Mouse (Mus musculus) kidney, embryonic 16.5 days (tissue): ENCODE results near the gene Acbd4. TPM values are rescaled to one million over a fixed set of nuclear protein-coding genes. Genes with fewer than 3 reads are reported as not detected.
A peak's percentile ranks its signal among the peaks of the same experiment; 100 is the strongest.

Experiments used
- ATAC-seq: fragments of 200-750 bp; cut with Nextera tagmentation; 2 replicates; pipeline ENCODE4 v1.8.0; 2017; ENCODE audit warnings: moderate TSS enrichment; ENCODE audit not compliant: low FRiP score, low TSS enrichment
- H3K27ac ChIP-seq: fragments of 300-500 bp; sonication (generic); 2 replicates; pipeline ENCODE4 v1.5.1; 2014; ENCODE audit warnings: low read length
- H3K27me3 ChIP-seq: fragments of 300-500 bp; sonication (generic); 2 replicates; pipeline ENCODE4 v1.6.1; 2014; ENCODE audit warnings: low read length, control low read depth, mixed read lengths; ENCODE audit not compliant: insufficient read depth
- H3K36me3 ChIP-seq: fragments of 300-500 bp; sonication (generic); 2 replicates; pipeline ENCODE4 v1.6.1; 2014; ENCODE audit warnings: low read length, control low read depth, mixed read lengths; ENCODE audit not compliant: insufficient read depth
- H3K4me1 ChIP-seq: fragments of 300-500 bp; sonication (generic); 2 replicates; pipeline ENCODE4 v1.6.1; 2014; ENCODE audit warnings: low read length, control low read depth, mixed read lengths; ENCODE audit not compliant: insufficient read depth
- H3K4me2 ChIP-seq: fragments of 300-500 bp; sonication (generic); replicated peaks from 2 replicates; pipeline ENCODE4 v1.6.1; 2014; ENCODE audit warnings: low read depth, low read length
- H3K4me3 ChIP-seq: fragments of 300-500 bp; sonication (generic); 2 replicates; pipeline ENCODE4 v1.5.1; 2014; ENCODE audit warnings: mild to moderate bottlenecking, low read length
- H3K9ac ChIP-seq: fragments of 300-500 bp; sonication (generic); replicated peaks from 2 replicates; pipeline ENCODE4 v1.6.1; 2014; ENCODE audit warnings: low read length
- H3K9me3 ChIP-seq: fragments of 300-500 bp; sonication (generic); 2 replicates; pipeline ENCODE4 v1.6.1; 2016; ENCODE audit warnings: low read length, control low read depth
- WGBS: fragments of 180-500 bp; shearing (Covaris S2); extraction: QIAGEN DNeasy Blood & Tissue Kit; methylation state at CpG from one replicate; pipeline ENCODE4 v1.1.7; 2014; 5-methylcytosine and 5-hydroxymethylcytosine counted together
- polyA plus RNA-seq: library from polyadenylated mRNA; unstranded; fragments of >200 nt; fragmentation: Nextera tagmentation; extraction: Ambion mirVana; gene quantifications from 2 replicates; pipeline ENCODE4 v1.2.1, GENCODE M21; 2015

The Acbd4 gene
- polyA plus RNA-seq, 1 experiment from 2014 or later = 28.7 TPM

DNA sequence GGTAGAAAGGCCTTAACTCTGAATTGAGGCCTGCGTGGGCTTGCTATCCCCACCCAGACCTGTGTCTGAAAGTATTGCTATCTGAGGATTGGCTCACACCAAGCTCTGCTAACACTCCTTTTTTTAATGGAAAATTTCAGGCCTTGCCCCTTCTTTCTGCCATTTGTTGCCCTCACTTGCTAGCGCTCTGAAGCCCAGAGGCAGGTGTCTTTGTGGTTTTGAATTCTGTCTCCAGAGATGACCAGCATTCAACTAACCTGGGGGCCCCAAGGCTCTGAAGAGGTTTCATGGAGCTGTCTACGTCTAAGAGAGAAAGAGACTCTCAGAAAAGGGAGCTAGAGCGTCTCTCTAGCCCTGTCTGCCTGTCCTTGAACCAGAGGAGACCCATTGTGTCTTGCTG, 33.2 kb upstream of the Acbd4 start:
- peaks cover 65% of the 10 kb centered on the region for H3K36me3 ChIP-seq
- 86% methylated on average over 4 of the region's 4 CpGs for WGBS
- no peaks in the 10 kb centered on the region for H3K4me1 ChIP-seq
- no peak overlapping the region for H3K4me3 ChIP-seq
- H3K27ac ChIP-seq = no peak overlapping the region
- no peaks in the 10 kb centered on the region for H3K9me3 ChIP-seq
- ATAC-seq = no peak
- H3K9ac ChIP-seq = no peak overlapping the region
- H3K27me3 ChIP-seq = no peaks in the 10 kb centered on the region
- H3K4me2 ChIP-seq = no peak overlapping the region

DNA sequence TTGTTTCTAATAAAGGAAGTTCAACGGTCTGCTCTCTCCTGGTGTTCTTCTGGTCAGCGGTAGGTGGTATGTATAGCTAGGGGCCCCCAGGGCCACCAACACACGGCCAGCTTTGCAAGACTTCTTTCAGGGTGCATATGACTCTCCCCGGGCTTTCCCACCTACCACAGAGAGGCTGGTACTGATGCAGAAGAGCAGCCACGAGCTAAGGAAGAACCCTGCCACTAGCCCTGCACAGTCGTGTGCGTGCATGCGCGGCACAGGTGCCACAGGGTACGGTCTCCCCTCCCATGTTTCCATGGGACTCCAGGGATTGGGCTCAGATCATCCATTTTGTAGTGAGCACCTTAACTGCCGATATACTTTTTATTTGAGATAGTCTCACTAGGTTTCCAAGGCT, 32.6 kb upstream of the Acbd4 start:
- Histone ChIP-seq H3K4me3 (no peak overlapping the region), H3K9ac (no peak overlapping the region), H3K4me2 (no peak overlapping the region), H3K36me3 (peaks cover 58% of the 10 kb centered on the region), H3K4me1 (no peaks in the 10 kb centered on the region), H3K9me3 (no peaks in the 10 kb centered on the region), H3K27me3 (no peaks in the 10 kb centered on the region), H3K27ac (no peak overlapping the region)
- WGBS = 96% methylated on average over 11 of the region's 11 CpGs
- ATAC-seq = no peak

DNA sequence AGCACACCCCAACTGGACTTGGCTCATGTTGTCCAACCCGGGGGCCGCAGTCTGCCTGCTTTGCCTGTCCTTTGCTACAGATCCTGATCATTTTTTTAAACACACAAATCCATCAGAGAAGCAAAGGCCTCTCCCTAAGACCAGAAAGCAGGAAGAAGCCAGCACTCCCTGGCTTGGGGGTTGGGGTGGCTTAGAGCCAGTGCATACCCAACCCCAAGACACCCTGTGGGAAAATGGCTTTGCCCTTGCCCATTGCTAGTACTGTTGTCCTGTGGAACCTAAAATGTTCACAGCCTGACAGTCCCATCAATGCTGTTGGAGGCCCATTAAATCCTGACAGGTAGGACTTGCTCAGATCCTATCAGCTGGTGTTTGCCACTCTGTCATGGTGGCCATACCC, 31.8 kb upstream of the Acbd4 start:
- H3K9ac ChIP-seq = no peak overlapping the region
- H3K27ac ChIP-seq = no peak overlapping the region
- WGBS = 98% methylated on average over 2 of the region's 2 CpGs

GRCm38 (mm10) chr11:103070322-103070880, 31.1 kb upstream of the Acbd4 start:
- ATAC-seq = no peak
- no peaks in the 10 kb centered on the region for H3K9me3 ChIP-seq
- no peak overlapping the region for H3K27ac ChIP-seq
- H3K36me3 ChIP-seq = peaks cover 45% of the 10 kb centered on the region
- H3K9ac ChIP-seq = no peak overlapping the region
- H3K4me1 ChIP-seq = no peaks in the 10 kb centered on the region
- H3K27me3 ChIP-seq = no peaks in the 10 kb centered on the region
- no peak overlapping the region for H3K4me3 ChIP-seq
- 93% methylated on average over 10 of the region's 10 CpGs for WGBS
- H3K4me2 ChIP-seq = no peak overlapping the region

More for the DNA sequence above, 31.8 kb upstream of the Acbd4 start:
- no peaks in the 10 kb centered on the region for H3K9me3 ChIP-seq
- H3K4me1 ChIP-seq = no peaks in the 10 kb centered on the region
- H3K36me3 ChIP-seq = peaks cover 50% of the 10 kb centered on the region
- ATAC-seq = no peak
- no peak overlapping the region for H3K4me3 ChIP-seq
- H3K4me2 ChIP-seq = no peak overlapping the region
- no peaks in the 10 kb centered on the region for H3K27me3 ChIP-seq

DNA sequence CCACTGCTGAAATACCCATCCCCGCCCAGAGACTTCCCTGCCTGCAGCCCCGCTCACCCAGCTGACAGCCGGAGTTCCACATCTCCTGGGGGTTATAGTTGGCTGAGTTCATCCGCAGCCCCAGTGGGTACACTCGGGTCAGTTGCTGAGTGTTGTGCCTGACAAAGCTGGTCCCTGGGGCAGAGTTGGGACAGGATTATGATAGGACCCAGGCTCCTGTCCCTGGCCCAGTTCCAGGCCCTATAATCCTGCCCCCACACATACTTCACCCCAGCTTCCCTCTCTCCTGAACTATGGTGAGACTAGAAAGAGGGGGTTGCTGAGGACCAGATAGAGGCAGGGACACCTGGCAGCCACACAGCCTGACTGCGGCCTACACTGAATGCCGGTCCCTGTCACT, 27.8 kb upstream of the Acbd4 start:
- Histone ChIP-seq H3K4me1 (no peaks in the 10 kb centered on the region), H3K9ac (no peak overlapping the region), H3K27ac (no peak overlapping the region), H3K4me3 (no peak overlapping the region), H3K36me3 (peaks cover 15% of the 10 kb centered on the region), H3K4me2 (no peak overlapping the region), H3K9me3 (no peaks in the 10 kb centered on the region), H3K27me3 (no peaks in the 10 kb centered on the region)
- 90% methylated on average over 7 of the region's 7 CpGs for WGBS
- no peak for ATAC-seq

- H3K4me2 ChIP-seq = no peak overlapping the region
These were observed 27.3 kb upstream of the Acbd4 start for GRCm38 (mm10) chr11:103074121-103074650.

DNA sequence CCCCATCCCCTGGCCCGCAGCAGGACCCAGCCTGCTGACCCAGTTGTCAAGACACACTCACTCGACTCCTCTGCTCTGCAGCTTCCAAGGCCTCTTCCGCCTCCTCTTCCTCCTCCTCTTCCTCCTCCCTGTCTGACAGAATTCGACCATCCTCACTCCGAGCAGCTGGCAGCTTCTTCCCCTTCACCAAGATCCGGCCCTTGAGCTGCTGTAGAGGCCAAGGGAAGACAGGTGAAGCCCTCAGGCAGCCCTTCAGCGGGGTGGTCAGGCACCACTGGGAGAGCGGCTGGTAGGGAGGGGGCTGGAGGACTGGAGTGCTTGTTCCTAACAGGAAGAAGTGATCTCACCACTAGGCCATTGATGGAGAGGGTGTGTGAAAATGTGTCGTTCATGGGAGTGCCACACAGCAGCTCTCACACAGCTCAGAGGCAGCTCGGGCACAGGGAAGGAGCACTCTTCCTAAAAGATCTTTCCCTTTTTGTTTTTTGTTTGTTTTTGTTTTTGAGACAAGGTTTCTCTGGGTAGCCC, 26.6 kb upstream of the Acbd4 start:
- Histone ChIP-seq H3K4me1 (no peaks in the 10 kb centered on the region), H3K27ac (no peak overlapping the region), H3K4me3 (no peak overlapping the region), H3K9ac (no peak overlapping the region), H3K36me3 (peaks cover 10% of the 10 kb centered on the region), H3K27me3 (peaks cover 3% of the 10 kb centered on the region), H3K4me2 (no peak overlapping the region), H3K9me3 (no peaks in the 10 kb centered on the region)
- ATAC-seq = 0 out of 2 replicates have a peak, but pooled peaks have one; percentile 12
- WGBS = 26% methylated on average over 10 of the region's 10 CpGs

More at GRCm38 (mm10) chr11:103074121-103074650, 27.3 kb upstream of the Acbd4 start:
- Histone ChIP-seq H3K4me1 (no peaks in the 10 kb centered on the region), H3K27me3 (no peaks in the 10 kb centered on the region), H3K27ac (no peak overlapping the region), H3K9me3 (no peaks in the 10 kb centered on the region), H3K36me3 (peaks cover 10% of the 10 kb centered on the region), H3K9ac (no peak overlapping the region), H3K4me3 (no peak overlapping the region)
- peak; percentile 10; the same call in 1 of the 2 replicates for ATAC-seq
- WGBS = 63% methylated on average over 10 of the region's 10 CpGs

DNA sequence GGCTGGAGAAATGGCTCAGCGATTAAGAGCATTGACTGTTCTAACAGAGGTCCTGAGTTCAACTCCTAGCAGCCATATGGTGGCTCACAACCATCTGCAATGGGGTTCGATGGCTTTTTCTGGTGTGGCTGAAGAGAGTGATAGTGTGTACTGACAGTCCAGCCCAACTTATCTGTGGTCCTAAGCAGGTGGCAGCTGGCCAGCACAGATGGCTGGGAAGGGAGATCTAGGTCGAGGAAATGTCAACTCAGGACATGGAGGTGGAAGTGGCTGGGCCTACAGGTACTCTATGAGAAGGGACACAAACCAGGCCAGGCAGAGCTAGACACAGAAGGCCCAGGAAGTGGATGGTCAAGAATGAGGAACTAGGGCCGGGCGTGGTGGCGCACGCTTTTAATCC, 25.5 kb upstream of the Acbd4 start:
- no peak for ATAC-seq
- no peaks in the 10 kb centered on the region for H3K9me3 ChIP-seq

GRCm38 (mm10) chr11:103076581-103076980, 24.9 kb upstream of the Acbd4 start:
- no peaks in the 10 kb centered on the region for H3K9me3 ChIP-seq
- ATAC-seq = no peak
- H3K27ac ChIP-seq = no peak overlapping the region

More for the DNA sequence above, 25.5 kb upstream of the Acbd4 start:
- peaks cover 10% of the 10 kb centered on the region for H3K27me3 ChIP-seq
- peaks cover 11% of the 10 kb centered on the region for H3K4me1 ChIP-seq
- H3K9ac ChIP-seq = no peak overlapping the region
- H3K4me2 ChIP-seq = no peak overlapping the region
- no peaks in the 10 kb centered on the region for H3K36me3 ChIP-seq
- no peak overlapping the region for H3K27ac ChIP-seq
- 90% methylated on average over 7 of the region's 7 CpGs for WGBS
- H3K4me3 ChIP-seq = no peak overlapping the region

GRCm38 (mm10) chr11:103078131-103078530, 23.4 kb upstream of the Acbd4 start:
- Histone ChIP-seq H3K27ac (no peak overlapping the region), H3K9me3 (no peaks in the 10 kb centered on the region), H3K4me1 (peaks cover 14% of the 10 kb centered on the region), H3K27me3 (peaks cover 12% of the 10 kb centered on the region), H3K9ac (no peak overlapping the region), H3K4me2 (no peak overlapping the region), H3K36me3 (no peaks in the 10 kb centered on the region), H3K4me3 (no peak overlapping the region)
- ATAC-seq = no peak
- 86% methylated on average over 11 of the region's 11 CpGs for WGBS

More at GRCm38 (mm10) chr11:103076581-103076980, 24.9 kb upstream of the Acbd4 start:
- Histone ChIP-seq H3K4me2 (no peak overlapping the region), H3K4me1 (peaks cover 14% of the 10 kb centered on the region), H3K36me3 (no peaks in the 10 kb centered on the region), H3K4me3 (no peak overlapping the region), H3K9ac (no peak overlapping the region), H3K27me3 (peaks cover 10% of the 10 kb centered on the region)
- WGBS = 49% methylated on average over 8 of the region's 8 CpGs
